Mouse (Mus musculus) embryo, embryonic 11.5 days (tissue): ENCODE results near the gene March1.
"Not testable (repeated sequence)": the region's sequence is repeated elsewhere in the genome, so short reads cannot be mapped to it uniquely, and the experiment has no call there.

Experiments
- DNase-seq: peaks from one replicate; pipeline ENCODE4 v3.0.0-alpha.2; 2012; ENCODE audit warnings: low read depth, low spot score

The March1 gene

DNA sequence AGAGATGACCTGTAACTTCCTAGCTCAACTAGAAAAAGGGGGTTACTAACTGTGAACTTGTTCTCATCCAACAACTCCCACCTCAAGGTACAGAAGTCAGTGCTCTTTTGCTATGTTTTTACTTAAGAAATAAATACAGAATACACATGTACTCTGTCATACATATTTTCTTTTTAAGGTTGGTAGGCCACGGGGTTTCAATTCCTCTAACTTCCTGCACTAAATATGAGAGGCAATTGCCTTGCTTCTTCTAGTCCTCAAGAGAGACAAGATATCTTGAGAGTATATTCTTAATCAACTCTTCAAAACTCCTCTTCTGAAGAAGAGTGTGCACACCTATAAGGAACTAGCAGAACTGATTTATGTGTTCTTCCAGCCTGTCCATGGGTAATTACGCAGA, 797.5 kb downstream of the March1 start:
- no peak for DNase-seq

DNA sequence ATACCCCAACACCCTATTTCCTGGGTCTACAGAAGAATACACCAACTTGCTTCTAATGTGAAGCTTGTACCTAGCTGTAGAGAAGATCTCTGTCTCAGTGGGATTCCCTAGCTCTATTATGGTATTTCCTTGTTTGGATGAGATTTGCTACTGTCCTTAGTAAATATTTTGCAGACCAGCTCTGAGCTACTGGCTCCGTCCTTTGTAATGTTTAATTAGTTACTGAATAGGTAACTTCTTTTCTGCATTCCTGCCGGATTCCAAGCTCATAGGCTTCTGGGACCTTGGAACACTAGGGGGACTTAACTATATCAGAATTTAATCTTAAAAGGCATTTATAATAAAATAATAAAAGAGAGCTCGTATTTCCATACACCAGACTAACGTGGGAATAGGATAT, 799.9 kb downstream of the March1 start:
- DNase-seq: not testable (repeated sequence)

DNA sequence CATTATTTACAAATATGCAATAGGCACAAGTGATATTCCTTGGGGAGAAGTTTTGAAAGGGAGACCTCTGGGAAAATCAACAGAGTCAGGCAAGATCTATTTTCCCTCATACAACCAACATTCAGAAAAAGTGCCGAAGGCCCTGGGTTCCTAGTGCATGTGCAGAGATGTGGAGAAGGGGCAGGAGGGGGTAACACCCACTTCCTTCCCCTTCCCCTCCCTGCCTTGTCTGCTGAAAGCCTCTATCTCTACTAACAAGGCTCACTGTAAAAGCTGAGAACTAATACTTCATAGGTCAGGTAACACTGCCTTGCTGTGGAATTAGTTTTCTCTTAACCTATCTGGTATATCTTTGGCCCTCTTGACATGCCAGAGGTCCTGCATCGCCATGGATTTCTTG, 812.9 kb downstream of the March1 start:
- DNase-seq: no peak

DNA sequence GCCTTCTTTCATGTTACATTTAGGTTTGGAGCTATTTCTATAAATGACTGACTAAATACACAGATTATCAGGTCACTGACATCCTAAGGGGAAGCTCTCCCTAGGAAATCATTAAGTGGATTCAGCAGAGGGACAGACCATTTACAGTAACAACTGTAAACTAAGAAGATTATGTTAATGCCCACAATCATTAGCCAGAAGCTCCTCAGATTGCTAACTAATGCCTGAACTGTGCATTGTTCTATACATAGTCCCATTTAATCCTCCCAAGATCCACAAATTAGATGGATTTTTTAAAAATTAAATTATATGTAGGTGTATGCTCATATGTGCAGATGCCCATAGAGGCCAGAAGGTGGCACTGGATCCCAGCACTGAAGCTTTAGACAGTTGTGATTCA, 815.9 kb downstream of the March1 start:
- DNase-seq: no peak

- no peak for DNase-seq
Measured at GRCm38 (mm10) chr8:66436804-66437203, 819.1 kb downstream of the March1 start.

DNA sequence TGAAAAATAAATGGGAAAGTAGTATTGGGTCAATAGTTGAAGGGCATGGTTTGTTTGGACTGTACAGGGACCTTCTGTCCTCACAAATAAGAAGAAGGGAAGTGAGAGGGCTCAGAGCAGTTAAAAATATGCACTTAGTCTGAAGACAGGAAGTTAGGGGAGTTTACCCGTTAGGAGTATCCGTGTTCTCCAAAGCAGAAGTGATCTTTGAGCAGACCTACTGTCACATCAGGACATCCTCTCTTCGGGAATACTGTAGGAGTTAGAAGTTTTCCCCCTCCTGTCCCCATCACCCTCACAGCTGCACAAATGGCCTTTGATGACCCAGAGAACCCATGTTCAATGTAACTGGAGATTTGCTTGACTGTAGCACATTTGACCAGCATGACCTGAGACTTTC, 820.2 kb downstream of the March1 start:
- no peak for DNase-seq

DNA sequence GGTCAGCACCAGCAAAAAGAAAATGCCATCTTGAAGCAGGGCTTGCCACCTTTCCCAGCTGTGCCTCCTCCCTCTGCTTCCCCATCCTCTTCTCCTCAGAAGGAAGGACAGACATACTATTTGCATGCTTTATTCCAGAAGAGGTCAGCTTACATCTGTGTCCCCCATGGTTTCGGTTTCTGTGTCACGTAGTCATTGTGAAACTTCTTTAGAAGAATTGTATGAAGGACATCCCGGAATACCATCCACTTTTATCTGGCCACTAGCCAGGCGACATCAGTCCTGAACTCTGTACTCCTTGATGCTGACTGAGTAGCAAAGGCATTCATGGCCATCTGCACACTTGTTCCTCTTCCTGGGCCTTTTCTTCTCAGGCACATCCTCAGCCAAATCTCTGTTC, 820.8 kb downstream of the March1 start:
- DNase-seq: no peak

GRCm38 (mm10) chr8:66441123-66441522, 823.4 kb downstream of the March1 start:
- no peak for DNase-seq

- no peak for DNase-seq
Measured at GRCm38 (mm10) chr8:66442778-66443177, 825.1 kb downstream of the March1 start.

DNA sequence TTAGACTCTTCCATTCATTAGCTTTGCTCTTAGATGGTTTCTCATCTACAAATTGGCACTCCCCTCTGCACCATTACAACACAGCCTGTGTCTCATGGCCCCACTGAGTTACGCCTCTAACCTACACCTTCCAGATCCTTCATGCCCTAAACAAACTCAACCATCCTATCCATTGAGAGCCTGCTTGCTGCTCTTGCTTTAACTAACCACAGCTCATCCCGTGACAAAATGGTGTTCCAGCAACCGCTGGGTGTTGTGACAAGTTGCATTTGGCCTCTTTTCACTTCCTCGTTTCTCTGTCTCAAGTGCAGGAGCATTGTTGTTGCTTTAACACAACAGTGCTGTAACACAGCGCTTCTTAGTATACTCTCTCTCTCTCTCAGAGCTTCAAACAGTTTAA, 826.4 kb downstream of the March1 start:
- DNase-seq: no peak

- no peak for DNase-seq
Measured at GRCm38 (mm10) chr8:66445351-66445750, 827.7 kb downstream of the March1 start.

DNA sequence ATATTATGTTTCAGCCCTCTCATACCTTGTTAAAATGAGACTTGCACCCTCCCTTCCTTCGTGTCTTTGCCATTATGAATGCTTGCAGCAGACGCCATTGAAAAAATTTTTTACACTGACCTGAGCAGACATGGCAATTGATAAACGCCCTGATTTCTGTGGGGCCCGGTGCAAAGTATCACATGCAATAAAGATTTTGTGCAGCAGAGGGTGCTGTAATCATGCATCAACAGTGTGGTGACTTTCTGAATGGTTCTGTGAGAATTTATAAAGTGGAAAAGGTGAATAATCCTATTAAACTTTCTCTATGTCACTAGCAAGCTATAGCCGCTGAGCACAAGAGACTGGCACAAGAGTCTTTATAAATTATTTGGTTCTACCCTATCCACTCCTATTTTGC, 833.0 kb downstream of the March1 start:
- DNase-seq: no peak

GRCm38 (mm10) chr8:66457057-66457456, 839.4 kb downstream of the March1 start:
- no peak for DNase-seq

DNA sequence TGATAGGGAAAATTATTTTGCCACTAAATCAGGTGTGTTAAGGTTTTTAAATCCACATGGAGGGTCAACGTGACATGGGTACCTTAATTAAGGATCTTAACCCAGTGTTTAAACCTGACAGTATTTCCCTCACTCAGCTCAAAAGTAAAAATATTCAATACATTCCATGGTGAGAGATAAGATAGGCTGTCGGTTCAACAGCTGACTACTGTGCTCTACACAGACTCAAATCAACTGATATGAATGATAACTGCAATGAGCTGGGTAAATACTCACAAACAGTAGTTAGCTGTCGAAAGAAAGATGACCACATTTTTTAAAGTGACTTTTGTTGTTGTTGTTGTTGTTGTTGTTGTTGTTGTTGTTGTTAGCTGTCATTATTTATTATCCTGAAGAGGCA, 852.1 kb downstream of the March1 start:
- DNase-seq: no peak

DNA sequence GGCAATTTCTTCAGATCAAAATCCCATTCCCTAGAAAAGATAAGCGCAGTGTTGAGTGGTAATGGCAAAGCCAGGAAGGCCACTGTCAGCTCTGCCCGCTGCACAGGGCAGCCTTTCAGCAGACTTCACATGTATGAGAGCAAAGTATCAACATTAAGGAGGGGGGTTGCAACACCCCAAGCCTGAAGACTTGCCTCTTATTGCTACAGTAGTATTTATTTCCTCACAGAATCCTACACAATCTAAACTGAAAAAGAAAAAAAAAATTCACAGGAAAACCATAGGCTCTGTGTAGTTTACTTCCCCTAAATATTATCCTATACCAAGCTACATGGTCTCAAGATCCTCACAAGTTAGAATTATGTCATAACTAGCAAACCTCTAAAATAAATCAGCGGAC, 859.2 kb downstream of the March1 start:
- DNase-seq: no peak

GRCm38 (mm10) chr8:66486084-66486763, 868.5 kb downstream of the March1 start, which contains the start of gene Tma16:
Gene Tma16, minus strand, starts transcription at chr8:66486530.
- DNase-seq: peak; percentile 76

- no peak for DNase-seq
Measured at GRCm38 (mm10) chr8:66488556-66488955, 870.9 kb downstream of the March1 start.

DNA sequence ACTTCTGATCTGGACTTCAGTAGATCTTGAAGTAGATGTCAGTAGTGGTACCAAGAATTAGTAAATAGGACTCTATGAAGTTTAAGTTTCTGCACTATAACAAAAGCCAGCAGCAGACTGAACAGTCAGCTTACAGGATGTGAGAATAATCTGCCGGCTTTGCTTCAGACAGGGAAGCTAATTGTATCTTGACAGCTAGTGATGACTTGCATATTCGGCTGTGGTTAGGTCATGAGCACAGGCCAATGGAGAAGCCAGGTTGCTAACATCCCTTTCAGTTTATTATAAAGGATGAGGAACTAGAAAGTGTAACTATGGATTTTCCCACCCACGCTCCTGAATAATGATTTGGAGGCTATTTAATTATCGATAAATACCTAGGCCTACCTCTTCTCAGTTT, 872.9 kb downstream of the March1 start:
- DNase-seq: no peak

DNA sequence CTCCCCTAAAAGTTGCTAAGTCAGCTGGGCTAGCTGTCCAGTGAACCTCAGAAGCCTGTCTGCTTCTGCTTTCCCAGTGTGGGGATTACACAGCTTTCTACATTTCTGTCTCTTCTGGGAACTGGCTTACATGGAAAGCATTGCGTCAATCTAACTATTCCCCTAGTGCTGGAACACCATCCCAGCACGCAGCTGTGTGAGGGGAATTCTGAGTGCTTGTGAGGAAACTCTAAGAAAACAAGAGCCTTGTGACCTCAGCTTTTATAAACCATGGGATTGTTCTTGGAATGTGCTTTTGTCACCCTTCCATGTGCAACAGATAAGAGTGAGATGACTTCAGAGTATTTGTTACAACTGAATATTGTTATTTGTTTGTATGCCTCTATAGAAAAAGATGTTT, 876.8 kb downstream of the March1 start:
- DNase-seq: no peak

DNA sequence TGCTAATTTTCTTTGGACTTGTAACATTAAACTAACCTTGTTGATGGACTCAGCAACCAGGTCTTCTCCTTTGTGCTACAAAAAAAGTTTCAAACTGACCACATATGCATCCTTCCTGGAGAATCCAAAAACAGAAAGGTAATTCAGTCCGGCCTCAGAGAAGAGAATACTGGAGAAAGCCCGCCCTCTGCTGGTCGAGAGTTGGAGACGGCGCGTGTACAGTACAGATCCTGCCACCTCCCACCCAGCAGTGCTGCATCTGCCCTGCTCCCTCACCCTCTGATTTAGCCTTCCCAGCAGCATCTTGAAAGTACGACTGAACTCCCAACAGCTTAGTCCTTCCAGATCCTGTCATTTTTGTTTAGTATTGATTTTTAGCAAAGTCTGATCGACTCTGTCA, 878.0 kb downstream of the March1 start:
- peak; percentile 51 for DNase-seq

- peak; percentile 31 for DNase-seq
Measured at GRCm38 (mm10) chr8:66496998-66497577, 879.4 kb downstream of the March1 start.

- DNase-seq: no peak
Measured at GRCm38 (mm10) chr8:66503381-66503780, 885.7 kb downstream of the March1 start.

DNA sequence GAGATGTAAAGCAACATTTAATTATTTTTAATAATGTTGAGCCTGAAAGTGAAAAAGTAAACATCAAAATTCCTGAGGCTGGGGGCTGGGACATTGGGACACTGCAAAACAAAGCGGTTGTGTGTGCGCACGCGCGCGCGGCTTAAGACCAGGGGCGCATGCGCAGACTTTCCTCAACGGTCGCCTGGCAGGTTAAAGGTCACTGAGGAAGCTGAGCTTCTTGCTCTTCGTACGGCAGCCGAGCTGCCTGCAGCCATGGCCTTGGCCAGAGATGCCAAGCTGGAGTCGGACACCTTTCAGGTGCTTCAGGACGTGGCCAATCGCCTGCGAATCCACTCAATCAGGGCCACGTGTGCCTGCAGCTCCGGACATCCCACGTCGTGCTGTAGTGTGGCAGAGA, 893.8 kb downstream of the March1 start, which contains the start of gene Tktl2:
Gene Tktl2, plus strand, starts transcription at position 220 of the 400 bp plus-strand sequence.
- no peak for DNase-seq

DNA sequence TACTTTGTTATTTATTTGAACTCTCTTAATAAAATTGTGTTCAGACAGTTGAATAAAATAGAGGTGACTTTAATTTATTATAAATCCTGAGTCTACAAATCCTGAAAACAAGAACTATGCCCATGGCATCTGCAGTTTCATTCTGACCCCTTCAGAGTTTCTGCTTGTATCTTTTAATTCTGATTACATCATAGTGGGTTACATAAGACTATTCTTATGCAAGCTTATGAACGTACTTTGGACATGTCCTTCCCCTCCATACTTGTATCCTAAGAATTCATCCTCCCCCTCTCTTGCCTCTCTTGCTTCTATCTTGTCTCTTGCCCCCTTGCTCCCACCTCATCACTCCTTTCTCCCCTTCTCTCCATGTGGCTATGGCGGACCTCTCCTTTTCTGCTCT, 901.4 kb downstream of the March1 start:
- DNase-seq: no peak
